Mouse (Mus musculus) intestine, embryonic 16.5 days (tissue): Measurements from ENCODE around the gene Art5. TPM values are rescaled to one million over a fixed set of nuclear protein-coding genes. Genes with fewer than 3 reads are reported as not detected.

ENCODE experiments used
- ATAC-seq: fragments of 200-750 bp; cut with Nextera tagmentation; 2 replicates; pipeline ENCODE4 v1.8.0; 2017; ENCODE audit warnings: moderate TSS enrichment, moderate library complexity
- H3K27ac ChIP-seq: fragments of 300-500 bp; sonication (generic); 2 replicates; pipeline ENCODE4 v1.5.1; 2014; ENCODE audit warnings: mild to moderate bottlenecking, low read length
- H3K27me3 ChIP-seq: fragments of 300-500 bp; sonication (generic); replicated peaks from 2 replicates; pipeline ENCODE4 v1.6.1; 2014; ENCODE audit warnings: low read length, control low read depth, mixed read lengths; ENCODE audit not compliant: control insufficient read depth, insufficient read depth
- H3K36me3 ChIP-seq: fragments of 300-500 bp; sonication (generic); 2 replicates; pipeline ENCODE4 v1.6.1; 2014; ENCODE audit warnings: low read length, control low read depth; ENCODE audit not compliant: control insufficient read depth, insufficient read depth
- H3K4me1 ChIP-seq: fragments of 300-500 bp; sonication (generic); 2 replicates; pipeline ENCODE4 v1.6.1; 2014; ENCODE audit warnings: low read length, control low read depth, mixed read lengths; ENCODE audit not compliant: control insufficient read depth, insufficient read depth
- H3K4me2 ChIP-seq: fragments of 300-500 bp; sonication (generic); 2 replicates; pipeline ENCODE4 v1.6.1; 2014; ENCODE audit warnings: low read depth, low read length, control low read depth
- H3K4me3 ChIP-seq: fragments of 300-500 bp; sonication (generic); 2 replicates; pipeline ENCODE4 v1.5.1; 2014; ENCODE audit warnings: mild to moderate bottlenecking, low read length
- H3K9ac ChIP-seq: fragments of 300-500 bp; sonication (generic); 2 replicates; pipeline ENCODE4 v1.6.1; 2014; ENCODE audit warnings: low read depth, low read length
- H3K9me3 ChIP-seq: fragments of 300-500 bp; sonication (generic); 2 replicates; pipeline ENCODE4 v1.6.1; 2016; ENCODE audit warnings: low read length, control low read depth; ENCODE audit not compliant: control insufficient read depth
- WGBS: fragments of 180-500 bp; shearing (Covaris S2); extraction: QIAGEN DNeasy Blood & Tissue Kit; methylation state at CpG from one replicate; pipeline ENCODE4 v1.1.7; 2014; 5-methylcytosine and 5-hydroxymethylcytosine counted together
- polyA plus RNA-seq: library from polyadenylated mRNA; unstranded; fragments of >200 nt; fragmentation: Nextera tagmentation; extraction: Ambion mirVana; gene quantifications from 2 replicates; pipeline ENCODE4 v1.2.1, GENCODE M21; 2015

The Art5 gene
- polyA plus RNA-seq, 1 experiment from 2014 or later: 0.48 TPM

DNA sequence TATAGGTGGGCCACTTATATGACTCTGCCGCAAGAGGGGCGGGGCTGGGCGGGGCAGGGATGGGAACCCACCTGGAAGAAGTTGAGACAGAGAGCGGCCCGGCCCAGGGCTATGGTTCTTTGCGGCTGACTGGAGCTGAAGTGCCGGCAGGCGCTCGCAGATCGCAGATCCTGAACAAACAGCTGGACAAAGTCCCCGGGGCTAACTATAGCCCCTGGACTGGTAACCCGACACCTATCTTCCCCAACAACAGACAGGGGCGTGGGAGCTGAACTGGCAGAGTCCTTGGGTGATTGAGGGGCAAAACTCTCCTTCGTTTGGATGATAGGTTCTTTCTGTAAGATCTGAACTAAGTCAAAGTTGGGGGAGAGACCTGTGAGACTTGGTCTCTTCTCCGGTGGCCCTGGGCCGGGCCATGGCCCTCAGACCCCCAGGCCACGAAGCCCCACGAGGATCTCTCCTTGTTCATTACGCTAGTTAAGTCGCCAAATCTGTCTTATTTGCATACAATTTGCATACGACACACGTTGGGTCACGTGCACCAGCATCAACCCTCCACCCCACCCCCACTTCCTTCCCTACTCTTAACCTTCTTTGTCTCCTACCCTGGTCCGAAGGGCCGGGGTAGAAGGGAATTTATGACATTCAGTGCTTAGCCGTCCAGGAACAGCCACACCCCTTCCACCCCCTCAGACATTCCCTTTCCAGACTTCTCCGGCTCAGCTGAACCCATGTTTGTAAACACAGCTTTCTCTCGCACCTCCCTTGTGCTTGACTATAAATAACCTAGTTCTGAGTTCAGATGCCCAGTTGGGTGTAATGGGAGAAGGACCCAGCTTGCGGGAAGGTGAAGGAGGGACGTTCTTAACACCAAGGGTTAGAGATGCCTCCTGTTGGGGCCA lies 9.3 kb downstream of the Art5 start:
- Histone ChIP-seq H3K4me2 (peak overlapping the region; percentile 72), H3K4me1 (peaks cover 13% of the 10 kb centered on the region), H3K36me3 (no peaks in the 10 kb centered on the region), H3K9me3 (no peaks in the 10 kb centered on the region), H3K27me3 (no peaks in the 10 kb centered on the region), H3K27ac (no peak overlapping the region; the same call in 1 of the 2 replicates), H3K9ac (peak overlapping the region; percentile 27), H3K4me3 (peak overlapping the region; percentile 37)
- ATAC-seq: peak; percentile 75
- WGBS: 5% methylated on average over 30 of the region's 30 CpGs

DNA sequence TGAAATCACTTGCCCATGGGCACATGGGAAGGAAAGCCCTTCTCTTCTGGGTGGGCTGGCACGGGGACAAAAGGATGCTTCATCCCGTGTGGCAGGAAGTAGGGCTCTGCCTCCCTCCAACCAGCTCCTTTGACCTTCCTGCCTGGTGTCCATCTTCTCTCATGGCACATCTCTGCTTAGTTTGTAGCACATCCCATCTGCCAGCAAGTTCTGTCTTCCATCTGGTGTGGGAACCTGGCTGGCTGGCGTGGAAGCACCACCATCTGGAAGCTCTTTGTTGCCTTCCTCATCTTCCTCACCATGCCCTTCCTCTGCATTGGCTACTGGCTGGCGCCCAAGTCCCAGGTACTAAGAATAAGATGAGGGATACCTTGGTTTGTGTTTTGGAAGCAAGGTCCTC lies 22.0 kb downstream of the Art5 start:
- Histone ChIP-seq H3K9me3 (no peaks in the 10 kb centered on the region), H3K27me3 (no peaks in the 10 kb centered on the region), H3K36me3 (peaks cover 6% of the 10 kb centered on the region; the same call in 1 of the 2 replicates), H3K4me3 (no peak overlapping the region), H3K9ac (no peak overlapping the region), H3K27ac (no peak overlapping the region), H3K4me2 (no peak overlapping the region), H3K4me1 (no peaks in the 10 kb centered on the region)
- WGBS: 87% methylated on average over 4 of the region's 4 CpGs
- ATAC-seq: no peak

DNA sequence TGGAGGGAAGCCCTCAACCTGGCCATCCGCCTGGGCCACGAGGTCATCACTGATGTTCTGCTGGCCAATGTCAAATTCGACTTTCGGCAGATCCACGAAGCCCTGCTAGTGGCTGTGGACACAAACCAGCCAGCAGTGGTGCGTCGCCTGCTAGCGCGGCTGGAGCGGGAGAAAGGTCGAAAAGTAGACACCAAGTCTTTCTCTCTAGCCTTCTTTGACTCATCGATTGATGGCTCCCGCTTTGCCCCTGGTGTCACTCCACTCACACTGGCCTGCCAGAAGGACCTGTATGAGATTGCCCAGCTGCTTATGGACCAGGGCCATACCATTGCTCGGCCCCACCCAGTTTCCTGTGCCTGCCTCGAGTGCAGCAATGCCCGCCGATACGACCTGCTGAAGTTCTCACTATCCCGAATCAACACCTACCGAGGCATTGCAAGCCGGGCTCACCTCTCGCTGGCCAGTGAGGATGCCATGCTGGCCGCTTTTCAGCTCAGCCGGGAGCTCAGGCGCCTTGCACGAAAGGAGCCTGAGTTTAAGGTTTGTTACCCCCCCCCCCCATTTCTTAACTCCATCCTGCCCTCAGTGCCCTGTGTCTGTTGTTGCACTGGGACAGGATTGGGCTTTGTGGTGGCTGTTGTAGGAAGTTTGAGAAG lies 25.1 kb downstream of the Art5 start:
- no peak overlapping the region for H3K27ac ChIP-seq
- H3K9ac ChIP-seq: no peak overlapping the region
- no peaks in the 10 kb centered on the region for H3K27me3 ChIP-seq
- WGBS: 79% methylated on average over 26 of the region's 26 CpGs
- peaks cover 12% of the 10 kb centered on the region; the same call in 1 of the 2 replicates for H3K36me3 ChIP-seq
- H3K4me1 ChIP-seq: no peaks in the 10 kb centered on the region
- ATAC-seq: no peak
- H3K9me3 ChIP-seq: no peaks in the 10 kb centered on the region
- no peak overlapping the region for H3K4me2 ChIP-seq
- no peak overlapping the region for H3K4me3 ChIP-seq

DNA sequence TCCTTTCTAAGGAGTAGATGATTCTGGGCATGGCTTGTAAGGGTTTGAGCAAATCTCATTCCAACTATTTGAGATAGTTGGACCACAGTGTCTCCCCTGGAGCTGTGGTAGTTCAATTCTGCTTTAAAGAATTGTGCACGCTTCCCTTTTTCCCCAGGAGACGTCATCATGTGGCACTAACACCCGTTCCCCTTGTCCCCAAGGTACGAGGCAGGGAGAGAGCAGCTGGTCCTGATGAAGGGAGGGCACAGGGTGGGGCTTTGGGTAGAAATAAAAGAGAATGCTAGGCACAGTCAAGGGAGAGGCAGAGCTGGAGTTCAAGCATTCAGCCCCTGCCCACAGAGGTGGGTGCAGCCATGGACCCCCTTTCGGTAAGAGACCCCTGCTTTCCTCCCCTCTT lies 26.5 kb downstream of the Art5 start, which contains the start of gene Trpc2:
TSS of gene Trpc2 (plus strand) at position 301 of the 400 bp plus-strand sequence.
- Histone ChIP-seq H3K4me1 (no peaks in the 10 kb centered on the region), H3K27ac (no peak within 1 kb of the TSS), H3K9ac (no peak within 1 kb of the TSS), H3K27me3 (no peaks in the 10 kb centered on the region), H3K4me2 (no peak within 1 kb of the TSS), H3K4me3 (no peak within 1 kb of the TSS), H3K36me3 (peaks cover 18% of the 10 kb centered on the region), H3K9me3 (no peaks in the 10 kb centered on the region)
- ATAC-seq: no peak
- 78% methylated on average over 5 of the region's 5 CpGs for WGBS

- Histone ChIP-seq H3K27me3 (no peaks in the 10 kb centered on the region), H3K9ac (no peak overlapping the region), H3K4me3 (no peak overlapping the region), H3K4me2 (no peak overlapping the region), H3K4me1 (no peaks in the 10 kb centered on the region), H3K36me3 (peaks cover 18% of the 10 kb centered on the region), H3K27ac (no peak overlapping the region), H3K9me3 (no peaks in the 10 kb centered on the region)
- no peak for ATAC-seq
- 95% methylated on average over 5 of the region's 5 CpGs for WGBS
Measured at GRCm38 (mm10) chr7:102081784-102082183, 27.5 kb downstream of the Art5 start.

DNA sequence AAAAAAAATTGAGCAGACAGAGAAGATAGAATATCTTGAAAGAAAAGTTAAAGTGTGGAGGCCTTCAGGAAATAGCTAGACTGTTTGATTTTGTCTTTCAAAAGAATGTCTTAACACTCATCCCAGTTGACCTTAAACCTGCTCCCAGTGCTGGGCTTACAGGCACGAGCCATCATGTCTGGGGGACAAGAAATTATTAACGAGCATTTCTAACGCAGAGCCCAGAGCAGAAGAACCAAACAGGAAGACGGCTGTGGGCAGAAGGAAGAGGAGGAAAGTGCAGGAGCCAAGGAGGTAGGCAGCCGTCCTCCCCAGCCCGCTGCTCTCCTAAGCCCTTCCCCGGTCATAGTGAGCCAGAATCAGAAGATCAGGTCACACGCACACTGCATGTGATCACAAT lies 29.0 kb downstream of the Art5 start:
- Histone ChIP-seq H3K4me3 (no peak overlapping the region), H3K4me2 (no peak overlapping the region), H3K9ac (no peak overlapping the region), H3K36me3 (peaks cover 20% of the 10 kb centered on the region), H3K9me3 (no peaks in the 10 kb centered on the region), H3K27me3 (no peaks in the 10 kb centered on the region), H3K4me1 (no peaks in the 10 kb centered on the region), H3K27ac (no peak overlapping the region)
- 80% methylated on average over 8 of the region's 8 CpGs for WGBS
- no peak for ATAC-seq

- H3K36me3 ChIP-seq: peaks cover 23% of the 10 kb centered on the region
- H3K27me3 ChIP-seq: no peaks in the 10 kb centered on the region
- no peak overlapping the region for H3K9ac ChIP-seq
- 69% methylated on average over 7 of the region's 7 CpGs for WGBS
- no peaks in the 10 kb centered on the region for H3K4me1 ChIP-seq
- no peak overlapping the region for H3K4me2 ChIP-seq
- 0 out of 2 replicates have a peak, but pooled peaks have one; percentile 31 for ATAC-seq
- H3K4me3 ChIP-seq: no peak overlapping the region
- H3K27ac ChIP-seq: no peak overlapping the region
- no peaks in the 10 kb centered on the region for H3K9me3 ChIP-seq
Measured at GRCm38 (mm10) chr7:102078517-102078916, 30.8 kb downstream of the Art5 start.

DNA sequence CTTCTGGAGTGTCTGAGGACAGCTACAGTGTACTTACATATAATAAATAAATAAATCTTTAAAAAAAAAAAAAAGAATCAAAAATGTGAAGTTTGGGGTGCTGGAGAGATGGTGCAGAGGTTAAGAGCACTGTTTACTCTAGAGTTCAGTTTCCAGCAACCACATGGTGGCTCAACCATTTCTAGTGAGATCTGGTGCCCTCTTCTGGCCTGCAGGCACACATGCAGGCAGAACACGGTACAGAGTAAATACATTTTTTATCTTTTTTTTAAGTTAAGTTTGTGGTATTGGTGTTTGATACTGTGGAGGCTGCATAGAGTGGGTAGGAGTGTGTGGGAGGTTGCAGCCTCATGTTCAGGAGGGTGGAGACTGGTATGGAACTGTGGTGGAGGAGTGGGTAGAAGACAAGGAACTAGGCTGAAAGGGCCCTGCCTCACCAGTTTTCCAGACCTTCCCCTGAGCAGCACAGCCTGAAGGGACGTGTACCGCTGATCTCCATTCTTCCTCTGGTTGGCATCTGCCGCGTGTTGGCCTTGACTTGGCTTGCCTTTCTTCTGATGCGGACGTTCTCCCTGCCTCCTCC lies 32.5 kb downstream of the Art5 start:
- Histone ChIP-seq H3K27ac (no peak overlapping the region), H3K27me3 (no peaks in the 10 kb centered on the region), H3K36me3 (peaks cover 18% of the 10 kb centered on the region; the same call in 1 of the 2 replicates), H3K9ac (no peak overlapping the region), H3K4me1 (no peaks in the 10 kb centered on the region), H3K4me2 (no peak overlapping the region), H3K4me3 (no peak overlapping the region), H3K9me3 (no peaks in the 10 kb centered on the region)
- no peak for ATAC-seq
- 85% methylated on average over 7 of the region's 7 CpGs for WGBS

DNA sequence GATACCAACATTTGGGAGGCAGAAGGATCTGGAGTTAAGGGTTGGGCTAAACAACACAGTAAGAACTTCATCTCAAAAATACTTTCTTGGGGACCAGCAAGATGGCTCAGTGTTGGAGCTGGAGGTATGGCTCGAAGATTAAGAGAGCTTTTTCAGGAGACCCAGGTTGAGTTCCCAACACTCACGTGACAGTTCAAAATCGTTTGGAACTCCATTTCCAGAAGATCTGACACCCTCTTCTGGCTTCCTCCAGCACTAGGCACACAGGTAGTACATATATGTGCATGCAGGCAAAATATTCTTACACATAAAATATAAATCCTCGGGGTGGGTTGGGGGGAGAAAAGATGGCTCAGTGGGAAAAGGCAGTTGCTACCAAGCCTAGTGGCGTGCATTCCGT lies 42.9 kb downstream of the Art5 start:
- no peak for ATAC-seq
- no peaks in the 10 kb centered on the region for H3K36me3 ChIP-seq
- peak overlapping the region; percentile 54 for H3K9ac ChIP-seq
- H3K27ac ChIP-seq: no peak overlapping the region
- peaks cover 20% of the 10 kb centered on the region for H3K4me1 ChIP-seq
- peak overlapping the region; percentile 57 for H3K4me3 ChIP-seq
- no peaks in the 10 kb centered on the region for H3K27me3 ChIP-seq
- no peaks in the 10 kb centered on the region for H3K9me3 ChIP-seq
- peak overlapping the region; percentile 61 for H3K4me2 ChIP-seq
- WGBS: 56% methylated on average over 6 of the region's 6 CpGs
